ENCODE assay signal across 8 mouse cellular contexts in the genomic region with DNA sequence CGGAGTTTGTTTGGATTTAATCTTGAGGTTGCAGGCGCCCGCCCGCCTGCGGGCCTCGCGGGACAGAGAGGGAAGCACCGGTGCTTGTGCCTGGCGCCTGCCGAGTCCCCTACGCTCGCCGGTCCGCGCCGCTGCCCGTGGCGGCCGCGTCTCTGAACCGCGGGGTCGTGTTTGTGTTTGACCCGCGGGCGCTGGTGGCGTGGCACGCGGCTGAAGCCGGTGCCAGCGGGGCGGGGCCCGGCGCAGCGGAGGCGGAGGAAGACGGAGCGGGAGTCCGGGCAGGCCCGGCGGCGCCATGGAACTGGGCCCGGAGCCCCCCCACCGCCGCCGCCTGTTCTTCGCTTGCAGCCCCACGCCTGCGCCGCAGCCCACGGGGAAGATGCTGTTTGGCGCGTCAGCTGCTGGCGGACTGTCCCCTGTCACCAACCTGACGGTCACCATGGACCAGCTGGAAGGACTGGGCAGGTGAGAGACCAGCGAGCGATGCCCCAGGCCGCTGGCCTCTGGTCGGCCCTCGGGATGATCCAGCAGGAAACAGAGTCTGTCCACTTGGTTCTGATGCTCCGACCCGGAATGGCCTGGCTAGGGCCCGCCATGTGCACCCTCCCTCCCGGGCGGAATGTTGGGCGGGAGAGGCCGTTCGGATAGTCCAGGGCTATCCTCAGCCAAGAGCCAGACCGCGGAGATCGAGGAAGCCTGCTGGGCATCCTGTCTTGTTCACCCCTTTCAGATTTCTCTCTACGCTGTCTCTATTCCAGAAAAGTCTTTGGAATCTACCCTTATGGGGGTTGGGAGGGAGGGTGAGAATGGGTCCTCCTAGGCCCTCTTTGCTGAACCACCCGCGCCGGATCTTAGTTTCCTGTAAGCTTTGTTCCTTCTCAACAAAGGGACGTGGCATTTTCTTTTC. TPM values are rescaled to one million over a fixed set of nuclear protein-coding genes. Genes with fewer than 3 reads are reported as not detected.
DNase-seq lines count a peak whose midpoint lies in the region; ATAC-seq and TF ChIP-seq lines count a peak whose summit lies in the region.

No protein-coding gene starts in this region.

- ATAC-seq in embryonic facial prominence, embryonic 15.5 days (ENCODE audit: insufficient number of reproducible peaks, low FRiP score, low TSS enrichment, low read depth), result peak; percentile 80
- peak; percentile 77 for ATAC-seq in heart, embryonic 15.5 days (replicated peaks; ENCODE audit: insufficient number of reproducible peaks, insufficient read depth, low FRiP score, low read depth)
- peak; percentile 80 for ATAC-seq in lung, postnatal 0 days

- DNase-seq in ES-E14 (ENCODE audit: low read depth, low spot score), result no peak
- peak; percentile 80 for DNase-seq in adrenal gland, postnatal 14 days
- DNase-seq in layer of hippocampus, adult 9-11 months, result peak; percentile 40
- DNase-seq in lung, postnatal 0 days (ENCODE audit: low spot score), result peak; percentile 70
- peak; percentile 71 for DNase-seq in ovary, postnatal 36 days (ENCODE audit: low spot score)
- DNase-seq in T-cell, adult 2 months (ENCODE audit: low spot score), result no peak

- peaks cover 4 to 13% of the 10 kb centered on the region in 2 experiments; a peak in 2 of 4 replicates for H3K4me1 ChIP-seq in ES-E14 (ENCODE audit: control insufficient read depth in 2 of 2, insufficient read depth in 2 of 2, low read length in 2 of 2, poor library complexity in 1 of 2)
- peaks cover 14% of the 10 kb centered on the region for H3K4me1 ChIP-seq in embryonic facial prominence, embryonic 15.5 days
- peaks cover 14% of the 10 kb centered on the region for H3K4me1 ChIP-seq in heart, embryonic 15.5 days (replicated peaks)
- peaks cover 10% of the 10 kb centered on the region; the same call in 1 of the 2 replicates for H3K4me1 ChIP-seq in lung, postnatal 0 days (ENCODE audit: insufficient read depth, low read depth, low read length)

- no peaks in the 10 kb centered on the region for H3K27me3 ChIP-seq in embryonic facial prominence, embryonic 15.5 days
- no peaks in the 10 kb centered on the region for H3K27me3 ChIP-seq in heart, embryonic 15.5 days
- H3K27me3 ChIP-seq in lung, postnatal 0 days (replicated peaks; ENCODE audit: insufficient read depth, low read length), result no peaks in the 10 kb centered on the region

- H3K27ac ChIP-seq in ES-E14 (ENCODE audit: insufficient read depth, low read depth, low read length, poor library complexity, severe bottlenecking), result peak overlapping the region; percentile 45
- peak overlapping the region; percentile 94 for H3K27ac ChIP-seq in embryonic facial prominence, embryonic 15.5 days (replicated peaks)
- peak overlapping the region; percentile 91 for H3K27ac ChIP-seq in heart, embryonic 15.5 days
- peak overlapping the region; percentile 80 for H3K27ac ChIP-seq in lung, postnatal 0 days (ENCODE audit: low read length)

- H3K36me3 ChIP-seq in ES-E14 (ENCODE audit: control insufficient read depth, insufficient read depth, low read length, poor library complexity, severe bottlenecking), result peaks cover 24% of the 10 kb centered on the region
- peaks cover 29% of the 10 kb centered on the region for H3K36me3 ChIP-seq in embryonic facial prominence, embryonic 15.5 days
- H3K36me3 ChIP-seq in heart, embryonic 15.5 days, result peaks cover 27% of the 10 kb centered on the region
- H3K36me3 ChIP-seq in lung, postnatal 0 days (ENCODE audit: insufficient read depth, low read length), result 0 out of 2 replicates have a peak, but pooled peaks cover 7% of the 10 kb centered on the region

- H3K9me3 ChIP-seq in ES-E14 (ENCODE audit: control insufficient read depth, insufficient read depth, low read depth, low read length), result no peaks in the 10 kb centered on the region
- H3K9me3 ChIP-seq in embryonic facial prominence, embryonic 15.5 days (replicated peaks), result no peaks in the 10 kb centered on the region
- H3K9me3 ChIP-seq in heart, embryonic 15.5 days (replicated peaks), result no peaks in the 10 kb centered on the region
- no peaks in the 10 kb centered on the region for H3K9me3 ChIP-seq in lung, postnatal 0 days (ENCODE audit: low read length)

- H3K4me2 ChIP-seq in embryonic facial prominence, embryonic 15.5 days (replicated peaks), result peak overlapping the region; percentile 55
- H3K4me2 ChIP-seq in heart, embryonic 15.5 days, result peak overlapping the region; percentile 66
- peak overlapping the region; percentile 72 for H3K4me2 ChIP-seq in lung, postnatal 0 days (replicated peaks; ENCODE audit: low read depth, low read length)

- H3K4me3 ChIP-seq in ES-E14 (ENCODE audit: insufficient read depth in 1 of 2, low read depth in 1 of 2, low read length in 2 of 2, poor library complexity in 1 of 2, severe bottlenecking in 1 of 2), result peak overlapping the region; percentile 83 to 99
- peak overlapping the region; percentile 97 for H3K4me3 ChIP-seq in embryonic facial prominence, embryonic 15.5 days (replicated peaks)
- peak overlapping the region; percentile 77 for H3K4me3 ChIP-seq in heart, embryonic 15.5 days
- peak overlapping the region; percentile 80 for H3K4me3 ChIP-seq in lung, postnatal 0 days (ENCODE audit: low read depth, low read length)

- WGBS in embryonic facial prominence, embryonic 15.5 days, result under 1% methylated on average over 76 of the region's 76 CpGs
- WGBS in heart, embryonic 15.5 days, result under 1% methylated on average over 73 of the region's 76 CpGs
- 1% methylated on average over 58 of the region's 76 CpGs for WGBS in lung, postnatal 0 days

- no peak for TF ChIP-seq CTCF in lung, postnatal 0 days (IDR thresholded peaks at IDR 0.05)

- peak overlapping the region; percentile 90 for H3K9ac ChIP-seq in ES-E14 (ENCODE audit: insufficient read depth, low read depth, low read length, poor library complexity, severe bottlenecking)
- H3K9ac ChIP-seq in embryonic facial prominence, embryonic 15.5 days, result peak overlapping the region; percentile 88
- peak overlapping the region; percentile 80 for H3K9ac ChIP-seq in heart, embryonic 15.5 days
- H3K9ac ChIP-seq in lung, postnatal 0 days (replicated peaks; ENCODE audit: low read depth), result peak overlapping the region; percentile 61

- TF ChIP-seq EP300 in lung, postnatal 0 days (IDR thresholded peaks at IDR 0.05), result no peak

- in situ Hi-C loops in ES-E14 (cut with MboI; ENCODE audit: low sequenced_read_pairs in 2 of 2, unreplicated experiment in 2 of 2), result loop anchor here in 1 of 2 experiments (25.0 kb wide), 1 partner anchor 211 kb away; no protein-coding TSS in a partner anchor

TF ChIP-seq in ES-E14, 5 proteins besides CTCF, POLR2A, EP300 and RAD21:
- no peak; the same call in 1 of the 2 replicates for TF ChIP-seq HCFC1 (IDR thresholded peaks at IDR 0.05; ENCODE audit: borderline replicate concordance, insufficient read depth, low read length)
- no peak for TF ChIP-seq MAFK (IDR thresholded peaks at IDR 0.05; ENCODE audit: insufficient read depth, low read depth, low read length)
- no peak for TF ChIP-seq ZNF384 (IDR thresholded peaks at IDR 0.05; ENCODE audit: low read depth, low read length)
- TF ChIP-seq ZC3H11A (IDR thresholded peaks at IDR 0.05; ENCODE audit: borderline replicate concordance, low read depth, low read length), result no peak
- no peak for TF ChIP-seq CHD2 (IDR thresholded peaks at IDR 0.05; ENCODE audit: low read depth, low read length)
TF ChIP-seq in ES-E14: peak in this region for 0.

RNA-seq across cellular contexts. Expression of a gene that starts 0.6 kb away (rescaled TPM):
- 48.5 and 58.3 TPM in 2 replicates for total RNA-seq in ES-E14 (2012; rRNA removed)
- total RNA-seq in adrenal gland, postnatal 14 days (2021), result 14.6 and 16.7 TPM in 2 replicates
- polyA plus RNA-seq in embryonic facial prominence, embryonic 15.5 days (2015; fragmentation: Nextera tagmentation; extraction: Ambion mirVana), result 26.2 and 26.8 TPM in 2 replicates
- polyA plus RNA-seq in heart, embryonic 15.5 days (2015; fragmentation: Nextera tagmentation; extraction: Ambion mirVana), result 12.0 and 17.9 TPM in 2 replicates
- polyA plus RNA-seq in lung, postnatal 0 days (2015; fragmentation: Nextera tagmentation; extraction: Ambion mirVana), result 7.1 and 8.7 TPM in 2 replicates

RNA-seq across cellular contexts. Expression of a gene that starts 26.5 kb away (rescaled TPM):
- total RNA-seq in ES-E14 (2012; rRNA removed), result not detected in 2 replicates
- 2.4 and 5.2 TPM in 2 replicates for total RNA-seq in adrenal gland, postnatal 14 days (2021)
- polyA plus RNA-seq in embryonic facial prominence, embryonic 15.5 days (2015; fragmentation: Nextera tagmentation; extraction: Ambion mirVana), result 2.2 and 2.4 TPM in 2 replicates
- 2.0 and 3.7 TPM in 2 replicates for polyA plus RNA-seq in heart, embryonic 15.5 days (2015; fragmentation: Nextera tagmentation; extraction: Ambion mirVana)
- polyA plus RNA-seq in lung, postnatal 0 days (2015; fragmentation: Nextera tagmentation; extraction: Ambion mirVana), result 10.3 and 13.1 TPM in 2 replicates

RNA-seq across cellular contexts. Expression of a gene that starts 43.4 kb away (rescaled TPM):
- 37.7 and 46.5 TPM in 2 replicates for total RNA-seq in ES-E14 (2012; rRNA removed)
- total RNA-seq in adrenal gland, postnatal 14 days (2021), result 18.1 and 19.8 TPM in 2 replicates
- 56.8 and 60.8 TPM in 2 replicates for polyA plus RNA-seq in embryonic facial prominence, embryonic 15.5 days (2015; fragmentation: Nextera tagmentation; extraction: Ambion mirVana)
- polyA plus RNA-seq in heart, embryonic 15.5 days (2015; fragmentation: Nextera tagmentation; extraction: Ambion mirVana), result 47.5 and 54.3 TPM in 2 replicates
- 22.3 and 24.4 TPM in 2 replicates for polyA plus RNA-seq in lung, postnatal 0 days (2015; fragmentation: Nextera tagmentation; extraction: Ambion mirVana)

RNA-seq across cellular contexts. Expression of a gene that starts 55.3 kb away (rescaled TPM):
- total RNA-seq in ES-E14 (2012; rRNA removed), result 56.7 and 61.4 TPM in 2 replicates
- total RNA-seq in adrenal gland, postnatal 14 days (2021), result 85.4 and 94.2 TPM in 2 replicates
- 80.1 and 82.4 TPM in 2 replicates for polyA plus RNA-seq in embryonic facial prominence, embryonic 15.5 days (2015; fragmentation: Nextera tagmentation; extraction: Ambion mirVana)
- 77.6 and 88.1 TPM in 2 replicates for polyA plus RNA-seq in heart, embryonic 15.5 days (2015; fragmentation: Nextera tagmentation; extraction: Ambion mirVana)
- polyA plus RNA-seq in lung, postnatal 0 days (2015; fragmentation: Nextera tagmentation; extraction: Ambion mirVana), result 35.6 and 36.9 TPM in 2 replicates

Comparison
In these comparisons a context has a peak if more than half of its experiments do, and no peak if none do; other contexts are left out.
1. DNase-seq: peak in adrenal gland, postnatal 14 days (single experiment), layer of hippocampus, adult 9-11 months (single experiment), lung, postnatal 0 days (single experiment) and ovary, postnatal 36 days (single experiment); none in ES-E14 (single experiment) and T-cell, adult 2 months (single experiment).
2. Peak in every context shown above with its lines, with median percentiles within 50 percentile points of each other: H3K27ac ChIP-seq, H3K4me3 ChIP-seq, H3K9ac ChIP-seq, ATAC-seq and H3K4me2 ChIP-seq.